Mouse (Mus musculus): ENCODE measurements around the gene Exosc9.

GRCm38 (mm10) chr3:36563666-36564065 lies 11.3 kb downstream of the Exosc9 start:
- no peak for TF ChIP-seq MAFK (IDR thresholded peaks at IDR 0.05; ENCODE audit: insufficient read depth, low read depth, low read length)
- no peak for TF ChIP-seq ZNF384 (IDR thresholded peaks at IDR 0.05; ENCODE audit: low read depth, low read length)
- no peak for TF ChIP-seq CHD2 (IDR thresholded peaks at IDR 0.05; ENCODE audit: low read depth, low read length)
- no peak for TF ChIP-seq ZC3H11A (IDR thresholded peaks at IDR 0.05; ENCODE audit: borderline replicate concordance, low read depth, low read length)

Measured in ES-E14 (cell line).